Mouse (Mus musculus) urinary bladder, postnatal 10 days (tissue): ENCODE results near the gene Tecr.
"Not testable (repeated sequence)": the region's sequence is repeated elsewhere in the genome, so short reads cannot be mapped to it uniquely, and the experiment has no call there.

Source experiments
- DNase-seq: peaks from one replicate; pipeline ENCODE4 v3.0.0; 2022; ENCODE audit warnings: low spot score

The Tecr gene

GRCm38 (mm10) chr8:83618566-83618965 is 10.8 kb upstream of the Tecr start:
- no peak for DNase-seq

- no peak for DNase-seq
Observed at GRCm38 (mm10) chr8:83617111-83617510, 9.3 kb upstream of the Tecr start.

- DNase-seq: no peak
Observed at GRCm38 (mm10) chr8:83616625-83617024, 8.9 kb upstream of the Tecr start.

GRCm38 (mm10) chr8:83613695-83614094 is 5.9 kb upstream of the Tecr start:
- DNase-seq: no peak

- DNase-seq: no peak
Observed at GRCm38 (mm10) chr8:83611921-83612320, 4.2 kb upstream of the Tecr start.

GRCm38 (mm10) chr8:83609547-83610180 is 1.9 kb upstream of the Tecr start:
- DNase-seq: no peak

GRCm38 (mm10) chr8:83609086-83609485 is 1.3 kb upstream of the Tecr start:
- no peak for DNase-seq

- peak; percentile 38 for DNase-seq
Observed at GRCm38 (mm10) chr8:83608398-83608829, 643 bp upstream of the Tecr start.

- no peak for DNase-seq
Observed at GRCm38 (mm10) chr8:83602650-83603029, 5.1 kb downstream of the Tecr start.

- DNase-seq: no peak
Observed at GRCm38 (mm10) chr8:83599814-83600213, 8.0 kb downstream of the Tecr start.

GRCm38 (mm10) chr8:83598146-83598545 is 9.6 kb downstream of the Tecr start:
- no peak for DNase-seq

GRCm38 (mm10) chr8:83596369-83596768 is 11.4 kb downstream of the Tecr start:
- DNase-seq: no peak

- not testable (repeated sequence) for DNase-seq
Observed at GRCm38 (mm10) chr8:83595050-83595345, 12.8 kb downstream of the Tecr start.

- peak; percentile 82 for DNase-seq
Observed at GRCm38 (mm10) chr8:83594167-83595049, 13.4 kb downstream of the Tecr start.

- no peak for DNase-seq
Observed at GRCm38 (mm10) chr8:83593325-83594166, 14.2 kb downstream of the Tecr start.

GRCm38 (mm10) chr8:83592682-83593081 is 15.1 kb downstream of the Tecr start:
- no peak for DNase-seq

- DNase-seq: no peak
Observed at GRCm38 (mm10) chr8:83590488-83591023, 17.2 kb downstream of the Tecr start.

- no peak for DNase-seq
Observed at GRCm38 (mm10) chr8:83588886-83589285, 18.9 kb downstream of the Tecr start.

GRCm38 (mm10) chr8:83587644-83588043 is 20.1 kb downstream of the Tecr start:
- DNase-seq: no peak

GRCm38 (mm10) chr8:83585333-83585732 is 22.4 kb downstream of the Tecr start:
- no peak for DNase-seq

- DNase-seq: no peak
Observed at GRCm38 (mm10) chr8:83584771-83585170, 23.0 kb downstream of the Tecr start.

- no peak for DNase-seq
Observed at GRCm38 (mm10) chr8:83583236-83583635, 24.5 kb downstream of the Tecr start.
